Mouse (Mus musculus): ENCODE results near the gene Gm49322. TPM values are rescaled to one million over a fixed set of nuclear protein-coding genes. Genes with fewer than 3 reads are reported as not detected.

Gm49322 gene
- polyA plus RNA-seq, 1 experiment from 2014 or later, result 1.1 TPM

- Histone ChIP-seq H3K27ac (ENCODE audit: low read length) (no peak overlapping the region), H3K4me2 (replicated peaks; ENCODE audit: low read depth, low read length) (peak overlapping the region; percentile 39), H3K9me3 (ENCODE audit: low read length) (no peaks in the 10 kb centered on the region), H3K9ac (replicated peaks; ENCODE audit: low read depth) (no peak overlapping the region), H3K4me1 (ENCODE audit: insufficient read depth, low read depth, low read length) (peaks cover 16% of the 10 kb centered on the region; the same call in 1 of the 2 replicates), H3K36me3 (ENCODE audit: insufficient read depth, low read length) (no peaks in the 10 kb centered on the region), H3K27me3 (replicated peaks; ENCODE audit: insufficient read depth, low read length) (no peaks in the 10 kb centered on the region), H3K4me3 (ENCODE audit: low read depth, low read length) (peak overlapping the region; percentile 14; the same call in 1 of the 2 replicates)
- no peak for ATAC-seq
- DNase-seq (ENCODE audit: low spot score), result peak; percentile 85
- 9% methylated on average over 10 of the region's 10 CpGs for WGBS
- peak; percentile 78 for TF ChIP-seq CTCF (IDR thresholded peaks at IDR 0.05)
- TF ChIP-seq EP300 (IDR thresholded peaks at IDR 0.05), result no peak
These were observed 53.4 kb downstream of the Gm49322 start for GRCm38 (mm10) chr10:80659213-80659612.

DNA sequence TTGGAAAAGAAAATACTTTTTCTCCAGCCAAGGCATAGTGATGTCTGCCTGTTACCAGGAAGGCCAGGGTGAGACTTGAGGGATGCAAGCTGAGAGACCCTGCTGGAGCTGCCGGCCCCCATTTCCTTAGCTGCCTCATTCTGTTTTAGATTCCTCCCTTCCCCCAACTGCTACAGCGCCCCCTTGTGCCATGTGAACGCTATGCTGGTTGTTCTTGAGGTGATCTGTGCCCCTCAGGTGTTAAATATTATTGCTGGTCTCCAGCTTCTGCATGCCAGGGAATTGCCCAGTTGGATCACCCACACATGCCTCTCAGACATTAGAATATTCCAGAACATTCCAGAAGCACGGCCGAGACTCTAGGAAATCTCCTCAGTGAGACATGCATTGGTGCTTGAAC is 55.3 kb downstream of the Gm49322 start:
- Histone ChIP-seq H3K27me3 (replicated peaks; ENCODE audit: insufficient read depth, low read length) (no peaks in the 10 kb centered on the region), H3K9ac (replicated peaks; ENCODE audit: low read depth) (no peak overlapping the region), H3K4me1 (ENCODE audit: insufficient read depth, low read depth, low read length) (peaks cover 22% of the 10 kb centered on the region; the same call in 1 of the 2 replicates), H3K4me3 (ENCODE audit: low read depth, low read length) (no peak overlapping the region), H3K4me2 (replicated peaks; ENCODE audit: low read depth, low read length) (no peak overlapping the region), H3K27ac (ENCODE audit: low read length) (no peak overlapping the region; the same call in 1 of the 2 replicates), H3K36me3 (ENCODE audit: insufficient read depth, low read length) (no peaks in the 10 kb centered on the region), H3K9me3 (ENCODE audit: low read length) (no peaks in the 10 kb centered on the region)
- ATAC-seq, result no peak
- 25% methylated on average over 5 of the region's 5 CpGs for WGBS
- DNase-seq (ENCODE audit: low spot score), result peak; percentile 72
- TF ChIP-seq EP300 (IDR thresholded peaks at IDR 0.05) (peak; percentile 57), CTCF (IDR thresholded peaks at IDR 0.05) (peak; percentile 83)

- TF ChIP-seq EP300 (IDR thresholded peaks at IDR 0.05) (no peak), CTCF (IDR thresholded peaks at IDR 0.05) (no peak)
- ATAC-seq, result no peak
- H3K9me3 ChIP-seq (ENCODE audit: low read length), result no peaks in the 10 kb centered on the region
- DNase-seq (ENCODE audit: low spot score), result peak; percentile 42
- H3K4me3 ChIP-seq (ENCODE audit: low read depth, low read length), result no peak overlapping the region
- H3K4me1 ChIP-seq (ENCODE audit: insufficient read depth, low read depth, low read length), result peaks cover 23% of the 10 kb centered on the region; the same call in 1 of the 2 replicates
- no peaks in the 10 kb centered on the region for H3K27me3 ChIP-seq (replicated peaks; ENCODE audit: insufficient read depth, low read length)
- no peak overlapping the region for H3K4me2 ChIP-seq (replicated peaks; ENCODE audit: low read depth, low read length)
- 24% methylated on average over 5 of the region's 5 CpGs for WGBS
- H3K9ac ChIP-seq (replicated peaks; ENCODE audit: low read depth), result no peak overlapping the region
- H3K27ac ChIP-seq (ENCODE audit: low read length), result peak overlapping the region; percentile 94
- H3K36me3 ChIP-seq (ENCODE audit: insufficient read depth, low read length), result peaks cover 22% of the 10 kb centered on the region
These were observed 57.8 kb downstream of the Gm49322 start for GRCm38 (mm10) chr10:80663485-80664196.

DNA sequence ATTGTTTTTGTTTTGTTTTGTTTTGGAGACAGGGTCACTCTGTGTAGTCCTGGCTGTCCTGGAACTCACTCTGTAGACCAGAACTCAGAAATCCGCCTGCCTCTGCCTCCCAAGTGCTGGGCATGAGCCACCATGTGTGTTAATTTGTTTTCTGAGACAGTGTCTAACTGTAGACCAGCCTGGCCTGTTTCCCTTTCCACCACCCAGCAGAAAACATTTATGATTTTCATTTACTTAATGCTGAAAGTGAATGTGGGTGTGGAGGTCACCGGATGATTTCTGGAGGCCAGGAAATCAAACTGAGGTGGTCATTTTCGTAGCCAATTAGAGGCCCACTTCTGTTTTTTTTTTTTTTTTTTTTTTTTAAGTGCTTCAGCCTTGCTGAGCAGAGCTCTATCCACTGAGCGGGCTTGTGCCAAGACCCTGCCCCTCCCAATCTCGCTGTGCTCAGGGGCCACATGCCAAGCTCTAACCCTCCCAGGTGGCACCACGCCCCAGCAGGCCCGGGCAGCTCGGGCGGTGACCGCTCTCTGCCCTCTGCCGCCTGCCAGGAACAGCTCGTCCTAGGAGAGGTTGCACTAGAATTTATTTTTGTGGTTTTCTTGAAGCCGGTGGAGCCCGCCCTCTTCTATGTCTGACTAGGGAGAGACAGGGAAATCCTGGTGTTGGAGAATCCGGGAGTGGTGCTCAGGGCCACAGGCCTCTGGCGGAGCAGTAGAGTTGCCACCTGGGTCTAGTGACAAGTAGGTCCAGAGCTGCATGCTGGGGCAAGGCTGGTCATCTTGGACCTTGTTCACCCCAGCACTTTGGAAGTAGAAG is 58.6 kb downstream of the Gm49322 start:
- Histone ChIP-seq H3K27ac (ENCODE audit: low read length) (peak overlapping the region; percentile 94), H3K9ac (replicated peaks; ENCODE audit: low read depth) (no peak overlapping the region), H3K27me3 (replicated peaks; ENCODE audit: insufficient read depth, low read length) (no peaks in the 10 kb centered on the region), H3K4me1 (ENCODE audit: insufficient read depth, low read depth, low read length) (peaks cover 23% of the 10 kb centered on the region; the same call in 1 of the 2 replicates), H3K4me3 (ENCODE audit: low read depth, low read length) (peak overlapping the region; percentile 8; the same call in 1 of the 2 replicates), H3K9me3 (ENCODE audit: low read length) (no peaks in the 10 kb centered on the region), H3K4me2 (replicated peaks; ENCODE audit: low read depth, low read length) (peak overlapping the region; percentile 33), H3K36me3 (ENCODE audit: insufficient read depth, low read length) (peaks cover 30% of the 10 kb centered on the region)
- TF ChIP-seq CTCF (IDR thresholded peaks at IDR 0.05) (peak; percentile 34), EP300 (IDR thresholded peaks at IDR 0.05) (peak; percentile 91)
- WGBS, result 6% methylated on average over 16 of the region's 16 CpGs
- ATAC-seq (peak; percentile 92), DNase-seq (ENCODE audit: low spot score) (peak; percentile 97)

DNA sequence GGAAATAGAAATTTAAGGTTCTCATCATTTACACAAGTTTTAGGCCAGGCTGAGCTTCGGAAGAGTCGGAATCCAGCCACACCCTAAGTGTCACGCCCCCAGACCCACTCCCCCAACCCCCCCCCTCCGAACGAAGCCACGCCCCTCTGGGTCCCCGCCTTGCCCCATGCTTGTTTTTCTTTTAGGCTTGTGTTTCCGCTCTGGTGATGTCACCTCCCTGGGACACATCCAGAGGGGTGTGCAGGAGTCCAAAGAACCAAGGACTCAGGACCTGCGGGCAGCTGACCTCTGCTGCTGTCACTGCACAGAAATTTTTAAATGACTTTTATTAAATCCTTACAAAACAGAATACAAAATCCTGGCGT is 59.2 kb downstream of the Gm49322 start:
- no peaks in the 10 kb centered on the region for H3K27me3 ChIP-seq (replicated peaks; ENCODE audit: insufficient read depth, low read length)
- peak; percentile 92 for DNase-seq (ENCODE audit: low spot score)
- H3K9me3 ChIP-seq (ENCODE audit: low read length), result no peaks in the 10 kb centered on the region
- H3K36me3 ChIP-seq (ENCODE audit: insufficient read depth, low read length), result peaks cover 35% of the 10 kb centered on the region
- peak; percentile 80 for ATAC-seq
- H3K4me1 ChIP-seq (ENCODE audit: insufficient read depth, low read depth, low read length), result peaks cover 23% of the 10 kb centered on the region; the same call in 1 of the 2 replicates
- WGBS, result 4% methylated on average over 10 of the region's 10 CpGs
- H3K9ac ChIP-seq (replicated peaks; ENCODE audit: low read depth), result 0 out of 2 replicates have a peak overlapping the region, but pooled peaks have one; percentile 16
- TF ChIP-seq EP300 (IDR thresholded peaks at IDR 0.05) (no peak), CTCF (IDR thresholded peaks at IDR 0.05) (no peak)
- H3K4me2 ChIP-seq (replicated peaks; ENCODE audit: low read depth, low read length), result peak overlapping the region; percentile 33
- H3K27ac ChIP-seq (ENCODE audit: low read length), result peak overlapping the region; percentile 94
- peak overlapping the region; percentile 8; the same call in 1 of the 2 replicates for H3K4me3 ChIP-seq (ENCODE audit: low read depth, low read length)

Small RNA genes lying within 50 kb of the gene (microRNA-seq; reads per million reads assigned to microRNA genes)
- gene Mir6912, result not detected

Other genes starting within 250 kb of the Gm49322 start
- gene Plk5, start 249.6 kb upstream of the Gm49322 start, polyA plus RNA-seq (2015; fragmentation: Nextera tagmentation; extraction: Ambion mirVana), result 1.00 and 1.0 TPM in 2 replicates
- 6.0 and 6.3 TPM in 2 replicates for gene Mex3d, start 218.4 kb upstream of the Gm49322 start, polyA plus RNA-seq (2015; fragmentation: Nextera tagmentation; extraction: Ambion mirVana)
- 90.6 and 90.7 TPM in 2 replicates for gene Mbd3, start 206.5 kb upstream of the Gm49322 start, polyA plus RNA-seq (2015; fragmentation: Nextera tagmentation; extraction: Ambion mirVana)
- gene Uqcr11, start 199.2 kb upstream of the Gm49322 start, polyA plus RNA-seq (2015; fragmentation: Nextera tagmentation; extraction: Ambion mirVana), result 511 and 651 TPM in 2 replicates
- 34.7 and 36.2 TPM in 2 replicates for gene Tcf3, start 172.4 kb upstream of the Gm49322 start, polyA plus RNA-seq (2015; fragmentation: Nextera tagmentation; extraction: Ambion mirVana)
- not detected in 2 replicates for gene Onecut3, start 111.2 kb upstream of the Gm49322 start, polyA plus RNA-seq (2015; fragmentation: Nextera tagmentation; extraction: Ambion mirVana)
- 0.04 and 0.10 TPM in 2 replicates for gene Atp8b3, start 66.9 kb upstream of the Gm49322 start, polyA plus RNA-seq (2015; fragmentation: Nextera tagmentation; extraction: Ambion mirVana)
- gene Rexo1, start 44.5 kb upstream of the Gm49322 start, polyA plus RNA-seq (2015; fragmentation: Nextera tagmentation; extraction: Ambion mirVana), result 12.9 TPM in 2 replicates
- gene Klf16, start 28.7 kb upstream of the Gm49322 start, polyA plus RNA-seq (2015; fragmentation: Nextera tagmentation; extraction: Ambion mirVana), result 7.1 and 7.2 TPM in 2 replicates
- 105 and 106 TPM in 2 replicates for gene Abhd17a, start 15.7 kb upstream of the Gm49322 start, polyA plus RNA-seq (2015; fragmentation: Nextera tagmentation; extraction: Ambion mirVana)
- 56.9 and 59.3 TPM in 2 replicates for gene Scamp4, start 3.1 kb upstream of the Gm49322 start, polyA plus RNA-seq (2015; fragmentation: Nextera tagmentation; extraction: Ambion mirVana)
- 3.5 and 4.8 TPM in 2 replicates for gene Adat3, start 3.1 kb upstream of the Gm49322 start, polyA plus RNA-seq (2015; fragmentation: Nextera tagmentation; extraction: Ambion mirVana)
- 97.7 and 111 TPM in 2 replicates for gene Csnk1g2, start 16.8 kb downstream of the Gm49322 start, polyA plus RNA-seq (2015; fragmentation: Nextera tagmentation; extraction: Ambion mirVana)
- 41.7 and 42.9 TPM in 2 replicates for gene Btbd2, start 51.0 kb downstream of the Gm49322 start, polyA plus RNA-seq (2015; fragmentation: Nextera tagmentation; extraction: Ambion mirVana)
- gene Mknk2, start 72.1 kb downstream of the Gm49322 start, polyA plus RNA-seq (2015; fragmentation: Nextera tagmentation; extraction: Ambion mirVana), result 92.2 and 103 TPM in 2 replicates
- gene Mob3a, start 96.0 kb downstream of the Gm49322 start, polyA plus RNA-seq (2015; fragmentation: Nextera tagmentation; extraction: Ambion mirVana), result 32.6 and 37.0 TPM in 2 replicates
- gene Izumo4, start 96.2 kb downstream of the Gm49322 start, polyA plus RNA-seq (2015; fragmentation: Nextera tagmentation; extraction: Ambion mirVana), result 28.7 and 28.8 TPM in 2 replicates
- gene Ap3d1, start 136.2 kb downstream of the Gm49322 start, polyA plus RNA-seq (2015; fragmentation: Nextera tagmentation; extraction: Ambion mirVana), result 49.3 and 58.2 TPM in 2 replicates
- gene Dot1l, start 149.2 kb downstream of the Gm49322 start, polyA plus RNA-seq (2015; fragmentation: Nextera tagmentation; extraction: Ambion mirVana), result 7.4 and 9.6 TPM in 2 replicates
- 27.0 and 29.4 TPM in 2 replicates for gene Sf3a2, start 192.2 kb downstream of the Gm49322 start, polyA plus RNA-seq (2015; fragmentation: Nextera tagmentation; extraction: Ambion mirVana)
- gene Plekhj1, start 192.6 kb downstream of the Gm49322 start, polyA plus RNA-seq (2015; fragmentation: Nextera tagmentation; extraction: Ambion mirVana), result 59.9 and 69.1 TPM in 2 replicates
- gene Amh, start 199.2 kb downstream of the Gm49322 start, polyA plus RNA-seq (2015; fragmentation: Nextera tagmentation; extraction: Ambion mirVana), result 0.07 TPM in 1 of 2 replicates, not detected in the other
- 0.25 TPM in 1 of 2 replicates, not detected in the other for gene Jsrp1, start 207.5 kb downstream of the Gm49322 start, polyA plus RNA-seq (2015; fragmentation: Nextera tagmentation; extraction: Ambion mirVana)
- 1,344 and 1,416 TPM in 2 replicates for gene Oaz1, start 220.6 kb downstream of the Gm49322 start, polyA plus RNA-seq (2015; fragmentation: Nextera tagmentation; extraction: Ambion mirVana)
- gene Lingo3, start 238.0 kb downstream of the Gm49322 start, polyA plus RNA-seq (2015; fragmentation: Nextera tagmentation; extraction: Ambion mirVana), result not detected in 2 replicates
- gene Lsm7, start 249.2 kb downstream of the Gm49322 start, polyA plus RNA-seq (2015; fragmentation: Nextera tagmentation; extraction: Ambion mirVana), result 129 and 138 TPM in 2 replicates
- gene Sppl2b, start 249.3 kb downstream of the Gm49322 start, polyA plus RNA-seq (2015; fragmentation: Nextera tagmentation; extraction: Ambion mirVana), result 26.5 and 26.8 TPM in 2 replicates

Data from lung, postnatal 0 days (tissue).